Mouse (Mus musculus): Measurements from ENCODE around the gene Lgsn.

The Lgsn gene

DNA sequence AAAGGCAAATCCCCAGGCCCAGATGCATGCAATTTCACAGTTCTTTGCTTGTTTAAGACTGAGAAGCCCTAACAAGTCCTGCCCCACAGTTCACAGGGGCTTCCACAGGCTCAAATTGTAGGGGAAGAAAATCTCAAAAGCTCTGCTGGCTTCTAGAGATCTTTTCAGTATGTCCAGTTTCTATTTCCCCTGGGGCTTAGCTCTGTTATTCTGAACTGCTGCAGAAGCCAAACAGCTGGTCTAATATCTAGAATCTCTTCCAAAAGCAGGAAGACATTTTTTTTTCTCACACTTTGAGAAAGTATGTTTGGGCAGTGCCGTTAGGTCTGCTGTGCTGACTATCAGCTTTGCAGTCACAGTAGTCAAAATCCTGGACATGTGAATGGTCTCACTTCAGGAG is 38.6 kb downstream of the Lgsn start:
- DNase-seq (ENCODE audit: low spot score) = no peak

GRCm38 (mm10) chr1:31220599-31221250 is 44.5 kb downstream of the Lgsn start:
- DNase-seq (ENCODE audit: low spot score) = no peak

DNA sequence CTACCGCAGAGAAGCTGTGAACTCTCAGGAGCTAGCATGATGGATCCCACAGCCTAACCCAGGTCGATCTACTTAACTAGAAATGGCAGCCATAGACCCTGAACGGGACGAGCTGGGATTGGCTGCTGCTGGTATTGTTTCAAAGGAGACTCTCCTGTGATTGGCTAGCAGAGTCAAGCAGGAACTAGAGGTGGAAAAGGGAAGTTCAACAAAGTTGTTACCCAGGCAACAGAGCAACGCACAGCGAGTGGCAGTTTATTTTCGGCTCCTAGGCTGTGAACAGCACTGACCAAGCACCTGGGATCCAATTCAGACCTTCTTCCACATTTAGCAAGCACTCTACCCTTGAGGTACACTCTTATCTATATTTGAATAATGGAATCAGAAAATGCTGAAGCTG is 46.4 kb downstream of the Lgsn start, which contains the start of the genes 4931428L18Rik and Pih1d3:
TSS of gene 4931428L18Rik (minus strand) at position 121 of the 400 bp plus-strand sequence.
TSS of gene Pih1d3 (plus strand) at position 275 of the 400 bp plus-strand sequence.
- DNase-seq (ENCODE audit: low spot score) = no peak

- no peak for DNase-seq (ENCODE audit: low spot score)
Measured at GRCm38 (mm10) chr1:31233319-31234036, 57.3 kb downstream of the Lgsn start.

Data from T-cell, adult 2 months (primary cell).